Mouse (Mus musculus): Measurements from ENCODE around the gene Iqgap1.
A peak's percentile ranks its signal among the peaks of the same experiment; 100 is the strongest.

Gene Iqgap1

GRCm38 (mm10) chr7:80825843-80826403, at the start of gene Iqgap1:
Gene Iqgap1 (minus strand): TSS chr7:80825974.
- DNase-seq (ENCODE audit: low read depth, low spot score), result peak; percentile 63

GRCm38 (mm10) chr7:80873631-80874030, 47.9 kb upstream of the Iqgap1 start:
- peak; percentile 56 for DNase-seq (ENCODE audit: low read depth, low spot score)

GRCm38 (mm10) chr7:80873038-80873437, 47.3 kb upstream of the Iqgap1 start:
- DNase-seq (ENCODE audit: low read depth, low spot score), result no peak

- no peak for DNase-seq (ENCODE audit: low read depth, low spot score)
These were observed 42.9 kb upstream of the Iqgap1 start for GRCm38 (mm10) chr7:80868686-80869085.

DNA sequence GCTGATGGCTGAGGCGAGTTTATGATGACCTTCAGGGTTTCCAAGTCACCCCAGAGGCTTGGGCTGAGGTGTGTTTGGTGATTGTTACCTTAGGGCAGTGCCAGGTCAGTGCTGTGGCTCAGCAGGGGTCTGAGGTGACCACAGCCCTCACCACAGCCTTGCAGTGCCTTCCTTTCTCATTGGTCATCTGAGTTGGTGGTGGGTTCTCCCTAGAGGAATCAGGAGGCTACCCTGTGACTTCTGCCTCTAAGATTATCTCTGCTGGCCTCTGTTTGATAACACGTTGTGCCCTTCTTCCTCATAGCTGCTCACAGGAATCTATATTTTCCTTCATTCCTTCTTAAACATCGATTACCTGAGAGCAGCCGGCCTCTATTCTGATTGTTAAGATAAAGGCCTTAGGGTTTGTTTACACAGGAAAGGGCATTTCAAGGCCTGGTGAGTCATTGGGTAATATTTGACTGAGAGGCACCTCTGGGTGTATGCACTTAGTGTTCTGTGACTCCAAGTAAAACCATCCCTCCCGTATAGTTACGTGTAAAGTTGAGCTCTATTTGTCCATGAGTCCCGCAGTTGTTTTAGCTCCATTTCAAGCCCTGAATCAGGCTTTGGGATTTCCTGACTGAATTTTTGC, 40.9 kb upstream of the Iqgap1 start:
- no peak for DNase-seq (ENCODE audit: low read depth, low spot score)

GRCm38 (mm10) chr7:80865521-80865920, 39.7 kb upstream of the Iqgap1 start:
- DNase-seq (ENCODE audit: low read depth, low spot score), result no peak

DNA sequence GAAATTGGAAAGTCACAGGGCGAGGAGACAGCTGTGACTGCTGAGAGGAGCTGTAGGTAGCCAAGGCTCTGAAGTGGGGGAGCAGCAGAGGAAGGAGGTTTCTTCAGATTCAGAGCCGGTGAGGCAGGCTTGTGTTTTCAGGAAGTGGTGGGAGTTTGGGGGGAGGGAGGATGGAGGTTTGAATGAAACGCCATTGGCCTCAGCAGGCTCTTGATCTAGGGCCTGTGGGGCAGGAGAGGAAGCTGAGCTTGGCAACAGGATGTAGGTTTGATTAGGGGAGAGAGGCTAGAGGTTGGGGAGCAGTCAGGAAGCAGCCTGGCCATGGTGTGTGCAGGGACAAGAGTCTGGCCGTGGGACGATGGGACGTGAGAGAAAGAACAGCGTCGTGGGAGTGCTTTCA, 39.1 kb upstream of the Iqgap1 start:
- no peak for DNase-seq (ENCODE audit: low read depth, low spot score)

DNA sequence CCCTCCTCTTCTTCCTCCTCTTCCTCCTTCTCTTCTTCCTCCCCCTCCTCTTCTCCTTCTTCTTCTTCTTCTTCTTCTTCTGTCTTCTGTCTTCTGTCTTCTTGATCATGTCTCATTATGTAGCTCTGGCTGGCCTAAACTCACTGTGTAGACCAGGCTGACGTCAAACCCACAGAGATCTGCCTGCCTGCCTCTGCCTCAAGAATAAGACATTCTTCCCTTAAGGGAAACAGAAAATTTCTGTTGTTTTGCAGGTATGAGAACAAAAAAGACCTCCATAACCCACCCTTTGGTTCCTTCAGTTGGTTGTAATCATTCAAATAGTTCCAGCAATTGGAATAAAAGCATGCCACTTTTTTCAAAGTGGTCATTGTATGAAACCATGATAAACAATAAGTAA, 38.4 kb upstream of the Iqgap1 start:
- DNase-seq (ENCODE audit: low read depth, low spot score), result no peak

- no peak for DNase-seq (ENCODE audit: low read depth, low spot score)
These were observed 37.7 kb upstream of the Iqgap1 start for GRCm38 (mm10) chr7:80863520-80863919.

GRCm38 (mm10) chr7:80862475-80862874, 36.7 kb upstream of the Iqgap1 start:
- peak; percentile 72 for DNase-seq (ENCODE audit: low read depth, low spot score)

DNA sequence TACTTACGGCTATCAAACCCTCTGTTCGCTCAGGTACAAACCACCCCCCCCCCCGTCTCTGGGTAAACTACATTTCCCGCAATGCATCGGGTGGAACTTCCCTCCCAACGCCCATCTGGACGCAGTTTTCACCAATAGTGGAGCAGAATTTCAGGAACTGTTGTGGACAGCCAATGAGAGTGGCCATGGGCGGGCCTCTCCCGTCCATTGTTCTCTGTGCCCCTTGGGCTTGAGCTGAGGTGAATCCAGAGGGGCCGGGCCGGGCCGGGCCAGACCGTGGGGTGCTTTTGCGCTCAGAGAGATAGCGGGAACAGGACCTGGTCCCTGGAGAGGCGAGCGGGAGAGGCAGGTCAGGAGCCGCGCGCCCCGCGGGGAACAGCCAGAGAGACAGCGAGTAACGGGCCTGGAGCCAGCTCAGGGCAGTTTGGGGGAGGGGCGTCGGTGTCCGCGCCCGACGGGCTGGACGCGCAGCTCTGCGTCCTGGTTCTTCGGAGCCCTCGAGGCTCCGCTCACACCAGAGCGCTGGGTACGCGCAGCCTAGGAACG, 35.0 kb upstream of the Iqgap1 start, which contains the start of gene Zscan2:
Gene Zscan2, plus strand, starts transcription at position 192 of the 546 bp plus-strand sequence.
- DNase-seq (ENCODE audit: low read depth, low spot score), result peak; percentile 99

GRCm38 (mm10) chr7:80860227-80860626, 34.5 kb upstream of the Iqgap1 start:
- DNase-seq (ENCODE audit: low read depth, low spot score), result peak; percentile 92

DNA sequence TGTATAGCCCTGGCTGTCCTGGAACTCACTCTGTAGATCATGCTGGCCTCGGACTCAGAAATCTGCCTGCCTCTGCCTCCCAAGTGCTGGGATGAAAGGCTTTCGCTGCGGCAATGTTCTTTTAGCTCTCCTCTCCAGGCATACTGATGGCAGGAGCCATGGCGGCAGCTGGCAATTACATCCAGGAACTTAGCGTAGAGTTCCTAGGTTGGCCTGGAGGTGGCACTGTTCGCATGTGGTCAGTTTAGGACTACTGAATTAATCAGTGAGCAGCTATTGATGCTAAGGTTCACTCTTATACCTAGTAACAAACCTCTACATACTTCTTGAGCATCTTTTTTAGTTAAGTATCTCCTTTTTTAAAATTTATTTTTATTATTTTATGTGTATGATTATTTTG, 31.4 kb upstream of the Iqgap1 start:
- DNase-seq (ENCODE audit: low read depth, low spot score), result peak; percentile 88

- DNase-seq (ENCODE audit: low read depth, low spot score), result no peak
These were observed 29.5 kb upstream of the Iqgap1 start for GRCm38 (mm10) chr7:80855316-80855715.

DNA sequence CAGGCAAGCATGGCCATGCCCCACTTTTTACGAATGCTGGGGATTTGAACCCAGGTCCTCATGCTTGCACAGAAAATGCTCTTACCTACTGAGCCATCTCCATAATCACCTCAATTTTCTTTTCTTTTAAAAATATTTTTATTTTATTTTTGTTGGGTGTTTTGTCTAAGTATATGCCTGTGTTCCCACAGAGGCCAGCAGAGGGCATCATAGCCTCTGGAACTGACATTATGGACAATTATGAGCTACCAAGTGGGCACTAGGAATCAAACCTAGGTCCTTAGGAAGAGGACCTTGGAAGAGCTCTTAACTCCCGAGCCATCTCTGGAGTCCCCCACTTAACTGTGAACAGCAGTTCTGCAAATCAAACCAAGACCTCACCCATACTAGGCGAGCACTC, 27.4 kb upstream of the Iqgap1 start:
- peak; percentile 46 for DNase-seq (ENCODE audit: low read depth, low spot score)

GRCm38 (mm10) chr7:80850520-80850919, 24.7 kb upstream of the Iqgap1 start:
- no peak for DNase-seq (ENCODE audit: low read depth, low spot score)

- DNase-seq (ENCODE audit: low read depth, low spot score), result peak; percentile 85
These were observed 23.9 kb upstream of the Iqgap1 start for GRCm38 (mm10) chr7:80849710-80850109.

DNA sequence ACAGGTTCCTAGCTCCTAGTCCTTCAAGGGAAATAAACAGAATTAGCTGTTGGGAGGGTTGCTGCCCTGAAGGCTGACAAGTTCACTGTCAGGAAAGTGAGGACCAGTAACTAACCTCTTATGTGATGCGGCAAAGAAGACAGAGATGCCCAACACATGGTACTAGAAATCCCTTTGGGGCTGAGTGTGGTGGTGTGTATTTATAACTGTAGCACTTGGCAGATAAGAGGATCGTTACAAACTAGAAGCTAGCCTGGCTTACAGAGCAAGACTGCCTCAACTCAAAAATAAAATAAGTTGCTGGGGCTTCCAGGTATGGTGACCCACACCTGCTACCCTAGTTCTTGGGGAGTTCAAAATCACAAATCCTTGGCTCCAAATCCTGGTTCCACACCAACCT, 23.5 kb upstream of the Iqgap1 start:
- DNase-seq (ENCODE audit: low read depth, low spot score), result no peak

- DNase-seq (ENCODE audit: low read depth, low spot score), result peak; percentile 94
These were observed 20.9 kb upstream of the Iqgap1 start for GRCm38 (mm10) chr7:80846709-80847108.

- no peak for DNase-seq (ENCODE audit: low read depth, low spot score)
These were observed 20.5 kb upstream of the Iqgap1 start for GRCm38 (mm10) chr7:80846280-80846678.

- DNase-seq (ENCODE audit: low read depth, low spot score), result peak; percentile 96
These were observed 20.0 kb upstream of the Iqgap1 start for GRCm38 (mm10) chr7:80845621-80846279.

DNA sequence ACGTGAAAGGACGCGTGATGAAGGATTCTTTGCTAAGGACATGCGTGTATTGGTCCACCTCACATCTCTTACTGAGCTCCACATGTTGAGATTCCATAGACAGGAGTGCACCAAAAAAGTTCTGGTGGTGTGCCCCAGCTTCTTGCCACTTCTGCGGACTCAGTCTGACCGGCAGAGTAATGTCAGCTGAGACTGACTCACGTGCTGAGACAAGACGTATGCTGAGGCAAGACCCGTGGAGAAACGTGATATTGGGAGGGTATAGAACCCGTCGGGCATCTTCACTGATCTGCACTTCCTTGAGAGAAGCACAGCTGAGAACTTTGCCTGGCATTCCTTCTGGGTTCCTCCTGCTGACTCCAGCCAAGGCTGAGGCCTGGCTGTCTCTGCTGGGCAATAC, 18.9 kb upstream of the Iqgap1 start:
- DNase-seq (ENCODE audit: low read depth, low spot score), result peak; percentile 58

Measured in R1 (cell line).